Mouse (Mus musculus) neural tube, embryonic 12.5 days (tissue): Measurements from ENCODE around the gene Snap47. TPM values are rescaled to one million over a fixed set of nuclear protein-coding genes. Genes with fewer than 3 reads are reported as not detected.

Experiments used
- ATAC-seq: fragments of 200-750 bp; cut with Nextera tagmentation; 2 replicates; pipeline ENCODE4 v1.8.0; 2017; ENCODE audit warnings: low read depth, mild to moderate bottlenecking, moderate TSS enrichment, moderate library complexity; ENCODE audit not compliant: low FRiP score
- H3K27ac ChIP-seq: fragments of 300-500 bp; sonication (generic); 2 replicates; pipeline ENCODE4 v1.5.1; 2016
- H3K27me3 ChIP-seq: fragments of 300-500 bp; sonication (generic); replicated peaks from 2 replicates; pipeline ENCODE4 v1.6.1; 2016; ENCODE audit warnings: mild to moderate bottlenecking
- H3K36me3 ChIP-seq: fragments of 300-500 bp; sonication (generic); 2 replicates; pipeline ENCODE4 v1.6.1; 2016; ENCODE audit warnings: mild to moderate bottlenecking
- H3K4me1 ChIP-seq: fragments of 300-500 bp; sonication (generic); 2 replicates; pipeline ENCODE4 v1.6.1; 2016
- H3K4me2 ChIP-seq: fragments of 300-500 bp; sonication (generic); replicated peaks from 2 replicates; pipeline ENCODE4 v1.6.1; 2016; ENCODE audit warnings: mild to moderate bottlenecking
- H3K4me3 ChIP-seq: fragments of 300-500 bp; sonication (generic); 2 replicates; pipeline ENCODE4 v1.5.1; 2016
- H3K9ac ChIP-seq: fragments of 300-500 bp; sonication (generic); 2 replicates; pipeline ENCODE4 v1.6.1; 2016; ENCODE audit warnings: mild to moderate bottlenecking
- H3K9me3 ChIP-seq: fragments of 300-500 bp; sonication (generic); 2 replicates; pipeline ENCODE4 v1.6.1; 2016; ENCODE audit warnings: mild to moderate bottlenecking
- WGBS: fragments of 180-500 bp; shearing (Covaris S2); methylation state at CpG from one replicate; pipeline ENCODE4 v1.1.7; 2016; 5-methylcytosine and 5-hydroxymethylcytosine counted together
- polyA plus RNA-seq: library from polyadenylated mRNA; unstranded; fragments of >200 nt; fragmentation: Nextera tagmentation; extraction: Ambion mirVana; gene quantifications from 2 replicates; pipeline ENCODE4 v1.2.1, GENCODE M21; 2016

The Snap47 gene
- polyA plus RNA-seq, 1 experiment from 2014 or later, result 282 TPM

DNA sequence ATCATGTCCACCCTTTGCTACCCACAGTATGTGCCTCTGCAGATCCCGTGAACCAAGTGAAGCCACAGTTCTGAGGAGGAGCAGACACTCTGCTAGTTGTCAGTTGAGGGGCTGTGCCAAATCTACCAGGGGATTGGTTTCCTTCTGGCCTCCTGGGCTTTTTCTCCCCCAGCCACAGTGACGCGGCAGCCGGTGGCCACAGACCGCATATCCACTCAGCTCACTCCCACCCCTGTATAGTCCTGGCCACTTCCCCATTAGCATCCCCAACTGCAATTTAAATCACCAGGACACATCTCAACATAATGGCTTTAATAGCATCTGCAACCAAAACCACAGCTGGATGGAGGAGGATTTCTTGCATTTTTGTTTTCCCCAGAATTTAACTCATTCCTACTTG is 32.3 kb downstream of the Snap47 start:
- H3K9me3 ChIP-seq, result no peaks in the 10 kb centered on the region
- no peak overlapping the region for H3K4me3 ChIP-seq
- no peak overlapping the region for H3K27ac ChIP-seq
- no peak for ATAC-seq
- 87% methylated on average over 5 of the region's 5 CpGs for WGBS
- peaks cover 58% of the 10 kb centered on the region for H3K36me3 ChIP-seq
- no peak overlapping the region for H3K9ac ChIP-seq
- H3K27me3 ChIP-seq, result no peaks in the 10 kb centered on the region
- no peaks in the 10 kb centered on the region for H3K4me1 ChIP-seq
- H3K4me2 ChIP-seq, result no peak overlapping the region

DNA sequence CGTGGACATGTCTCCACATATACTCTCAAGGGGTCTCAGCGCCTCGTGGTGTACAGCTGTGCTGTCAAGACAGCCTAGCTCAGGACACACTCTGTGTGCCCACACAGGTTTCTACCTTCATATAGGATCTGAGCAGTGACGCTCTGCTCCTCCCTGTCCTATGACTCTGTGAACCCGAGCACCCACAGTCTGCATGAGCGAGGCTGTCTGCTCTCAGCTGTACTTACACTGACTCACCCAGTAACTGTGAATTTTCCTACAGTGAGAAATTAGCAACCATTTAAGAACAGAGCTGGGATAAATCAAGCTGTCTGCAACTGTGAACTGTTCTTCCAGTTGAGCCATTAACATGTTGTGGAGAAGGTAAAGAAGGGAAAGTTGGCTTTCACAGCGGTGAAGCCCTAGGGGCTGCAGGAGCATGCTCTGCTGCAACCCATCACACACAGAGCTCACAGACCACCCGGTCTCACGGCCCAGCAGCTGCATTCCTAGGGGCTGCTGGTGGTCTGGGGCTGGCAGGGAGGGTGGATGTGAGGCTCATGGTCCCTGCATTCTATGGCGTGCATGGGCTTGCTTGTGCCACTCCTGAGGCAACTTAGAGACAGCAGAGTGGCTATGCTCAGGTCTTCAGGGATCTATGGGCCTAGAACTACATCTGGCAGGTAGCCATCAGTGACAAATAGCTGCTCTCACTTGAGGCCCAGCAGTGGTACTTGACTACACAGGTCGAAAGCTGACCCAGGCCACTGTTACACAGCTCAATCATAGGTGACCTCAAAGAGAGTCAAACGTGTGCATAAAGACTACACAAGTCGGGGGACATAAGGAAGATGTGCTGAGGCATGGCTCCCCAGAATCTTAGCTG is 37.8 kb downstream of the Snap47 start:
- H3K36me3 ChIP-seq, result peaks cover 34% of the 10 kb centered on the region
- 84% methylated on average over 13 of the region's 13 CpGs for WGBS
- no peak for ATAC-seq
- no peak overlapping the region for H3K4me2 ChIP-seq
- H3K9me3 ChIP-seq, result no peaks in the 10 kb centered on the region
- H3K27me3 ChIP-seq, result no peaks in the 10 kb centered on the region
- no peak overlapping the region for H3K27ac ChIP-seq
- H3K4me1 ChIP-seq, result no peaks in the 10 kb centered on the region
- no peak overlapping the region for H3K9ac ChIP-seq
- no peak overlapping the region for H3K4me3 ChIP-seq

DNA sequence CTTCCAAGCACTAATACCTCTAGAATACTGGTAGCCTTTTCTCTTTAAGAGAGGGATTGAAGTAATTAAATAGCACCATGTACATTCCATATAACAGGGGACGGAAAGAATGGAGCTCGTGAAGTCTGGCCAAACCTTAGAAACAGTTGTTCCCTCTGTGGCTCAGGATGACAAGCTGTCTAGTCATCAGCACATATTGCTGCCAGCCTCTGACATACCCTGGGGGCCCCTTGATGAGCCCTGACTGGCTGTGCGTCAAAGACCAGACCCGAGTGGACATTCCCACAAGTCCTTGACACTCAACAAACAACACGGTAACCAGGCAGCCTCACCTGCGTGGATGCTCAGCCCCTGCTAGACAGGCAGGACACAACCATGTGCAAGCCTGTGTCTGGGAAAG is 38.9 kb downstream of the Snap47 start:
- WGBS, result 87% methylated on average over 6 of the region's 6 CpGs
- H3K27me3 ChIP-seq, result no peaks in the 10 kb centered on the region
- H3K36me3 ChIP-seq, result peaks cover 38% of the 10 kb centered on the region
- no peak overlapping the region for H3K4me3 ChIP-seq
- ATAC-seq, result no peak
- H3K4me2 ChIP-seq, result no peak overlapping the region
- H3K9me3 ChIP-seq, result no peaks in the 10 kb centered on the region
- no peak overlapping the region for H3K27ac ChIP-seq
- H3K4me1 ChIP-seq, result no peaks in the 10 kb centered on the region
- H3K9ac ChIP-seq, result no peak overlapping the region

DNA sequence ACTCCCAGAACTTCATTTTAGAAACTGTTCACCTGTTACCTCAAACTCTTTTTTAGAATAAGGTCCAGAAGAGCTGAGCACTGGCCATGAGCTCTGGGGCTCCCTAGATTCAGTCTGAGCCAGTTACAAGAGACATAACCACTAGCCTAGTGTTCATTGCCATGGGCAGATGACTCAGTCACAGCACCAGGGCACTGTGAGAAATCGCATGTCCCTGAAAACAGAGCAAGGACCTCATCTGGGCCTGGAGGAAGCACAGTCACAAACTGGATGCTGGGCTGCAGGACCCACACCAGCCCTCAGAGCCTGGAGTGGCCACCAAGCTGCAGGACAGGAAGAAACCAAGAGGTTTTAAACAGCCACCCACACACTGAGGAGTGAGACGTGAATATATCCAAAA is 40.1 kb downstream of the Snap47 start:
- no peak overlapping the region for H3K27ac ChIP-seq
- H3K9ac ChIP-seq, result no peak overlapping the region
- 92% methylated on average over 2 of the region's 2 CpGs for WGBS
- no peak overlapping the region for H3K4me2 ChIP-seq
- peaks cover 49% of the 10 kb centered on the region for H3K36me3 ChIP-seq
- H3K4me3 ChIP-seq, result no peak overlapping the region
- no peak for ATAC-seq
- H3K27me3 ChIP-seq, result no peaks in the 10 kb centered on the region
- no peaks in the 10 kb centered on the region for H3K4me1 ChIP-seq
- no peaks in the 10 kb centered on the region for H3K9me3 ChIP-seq

DNA sequence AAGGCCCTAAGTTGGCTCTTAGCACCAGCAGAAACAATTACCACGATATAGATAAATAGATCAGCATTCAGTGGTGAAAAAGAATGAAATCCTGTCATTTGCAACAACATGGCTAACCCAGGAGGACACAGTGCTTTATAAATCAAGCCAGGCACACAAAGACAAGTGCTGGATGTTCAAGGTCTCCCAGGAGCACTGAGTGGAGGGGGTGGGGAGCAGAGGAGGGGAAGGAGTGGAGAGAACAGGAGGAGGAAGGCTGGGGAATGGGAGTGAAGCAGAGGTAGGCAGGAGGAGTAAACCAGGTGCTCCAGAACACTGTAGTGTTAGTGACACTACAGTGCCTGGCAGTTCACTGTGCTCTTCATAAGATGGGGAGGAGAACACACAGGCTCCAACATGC is 45.2 kb downstream of the Snap47 start:
- no peak for ATAC-seq

DNA sequence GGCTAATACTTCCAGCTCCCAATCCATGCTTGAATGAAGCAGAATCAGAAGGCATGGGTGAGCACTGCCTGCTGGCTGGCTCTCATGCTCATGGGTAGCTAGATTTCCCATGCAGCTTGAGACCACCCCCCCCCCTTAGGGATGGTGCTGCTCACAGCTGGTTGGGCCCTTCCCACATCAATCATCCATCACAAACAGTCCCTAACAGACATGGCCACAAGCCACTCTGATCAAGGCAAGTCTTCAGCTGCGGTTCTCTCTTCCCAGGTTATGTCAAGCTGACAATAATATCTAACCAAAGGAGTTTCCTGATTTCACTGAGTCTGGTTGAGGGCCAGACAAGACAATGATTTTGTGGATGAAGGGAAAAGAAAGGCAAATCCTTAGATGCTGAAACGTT is 50.1 kb downstream of the Snap47 start:
- Histone ChIP-seq H3K9ac (no peak overlapping the region), H3K27ac (no peak overlapping the region), H3K9me3 (no peaks in the 10 kb centered on the region), H3K27me3 (no peaks in the 10 kb centered on the region), H3K36me3 (peaks cover 21% of the 10 kb centered on the region; the same call in 1 of the 2 replicates), H3K4me1 (no peaks in the 10 kb centered on the region; the same call in 1 of the 2 replicates), H3K4me3 (no peak overlapping the region), H3K4me2 (no peak overlapping the region)
- 82% methylated on average over 2 of the region's 2 CpGs for WGBS
- ATAC-seq, result no peak

More for the DNA sequence above, 45.2 kb downstream of the Snap47 start:
- no peak overlapping the region for H3K9ac ChIP-seq
- H3K27me3 ChIP-seq, result no peaks in the 10 kb centered on the region
- no peak overlapping the region for H3K4me2 ChIP-seq
- H3K4me1 ChIP-seq, result no peaks in the 10 kb centered on the region
- H3K36me3 ChIP-seq, result peaks cover 52% of the 10 kb centered on the region
- no peak overlapping the region for H3K4me3 ChIP-seq
- H3K9me3 ChIP-seq, result no peaks in the 10 kb centered on the region
- H3K27ac ChIP-seq, result no peak overlapping the region
- 77% methylated on average over 1 of the region's 1 CpGs for WGBS

DNA sequence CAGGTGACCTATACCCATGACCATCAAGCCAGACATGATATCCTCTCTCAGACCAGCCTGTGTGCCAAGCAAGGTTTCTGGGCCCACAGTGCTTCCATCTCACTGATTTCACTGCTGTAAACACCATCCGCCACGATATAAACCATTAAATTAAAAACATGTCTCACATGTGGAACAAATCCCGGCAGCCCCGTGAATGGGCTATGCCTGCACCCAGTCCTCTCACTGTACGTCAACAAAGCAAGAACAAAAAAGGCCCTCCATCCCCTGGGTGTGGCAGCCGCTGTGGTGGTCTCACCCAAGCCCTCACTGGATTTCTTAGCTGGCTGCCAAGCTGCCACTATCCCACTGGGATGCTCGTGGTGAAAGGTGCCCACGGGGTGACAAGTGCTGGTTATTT is 51.2 kb downstream of the Snap47 start:
- 86% methylated on average over 8 of the region's 8 CpGs for WGBS
- Histone ChIP-seq H3K27me3 (no peaks in the 10 kb centered on the region), H3K27ac (no peak overlapping the region), H3K9ac (no peak overlapping the region), H3K4me1 (no peaks in the 10 kb centered on the region; the same call in 1 of the 2 replicates), H3K36me3 (peaks cover 16% of the 10 kb centered on the region; the same call in 1 of the 2 replicates), H3K9me3 (no peaks in the 10 kb centered on the region), H3K4me3 (no peak overlapping the region), H3K4me2 (no peak overlapping the region)
- ATAC-seq, result no peak

DNA sequence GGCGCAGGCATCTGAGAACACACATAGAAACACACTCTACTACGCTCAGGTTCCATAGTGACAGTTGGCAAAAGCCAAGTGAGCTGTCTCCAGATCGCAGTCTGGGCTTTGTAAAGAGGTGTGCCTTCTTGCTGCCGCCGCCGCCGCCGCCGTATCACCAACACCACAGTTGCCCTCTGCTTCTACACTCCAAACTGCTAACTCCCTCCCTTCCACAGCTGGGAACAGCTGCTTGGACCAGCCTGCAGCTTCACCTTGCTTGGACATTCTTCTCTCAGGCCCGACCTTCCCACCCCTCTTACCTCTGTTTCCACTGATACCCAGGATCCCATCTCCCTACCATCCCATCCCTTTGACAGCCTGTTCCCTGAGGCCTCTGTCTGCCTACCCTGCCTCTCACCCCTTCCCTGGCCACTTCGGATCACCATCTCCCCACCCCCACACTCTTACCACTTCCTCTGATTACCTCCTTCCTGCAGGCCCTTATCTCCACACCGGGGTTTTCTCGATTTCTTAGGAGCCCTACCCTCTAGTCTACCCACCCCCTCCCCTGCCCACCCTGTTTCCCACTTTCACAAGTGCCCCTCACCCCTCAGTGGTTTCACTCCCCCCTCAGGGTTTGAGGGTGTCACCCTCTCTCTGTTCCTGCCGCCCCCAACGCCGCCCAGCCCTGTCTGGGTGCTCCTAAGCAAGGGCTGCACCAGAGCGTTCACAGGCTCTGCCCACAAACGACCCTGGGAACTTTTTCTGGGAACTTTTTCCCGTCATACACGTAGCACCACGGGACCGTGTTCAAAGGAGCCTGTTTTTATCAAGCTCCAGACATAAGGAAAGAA is 53.2 kb downstream of the Snap47 start:
- Histone ChIP-seq H3K27ac (no peak overlapping the region), H3K4me2 (no peak overlapping the region), H3K27me3 (no peaks in the 10 kb centered on the region), H3K9me3 (no peaks in the 10 kb centered on the region), H3K4me1 (peaks cover 5% of the 10 kb centered on the region; the same call in 1 of the 2 replicates), H3K9ac (no peak overlapping the region), H3K36me3 (0 out of 2 replicates have a peak, but pooled peaks cover 4% of the 10 kb centered on the region), H3K4me3 (no peak overlapping the region)
- no peak for ATAC-seq
- WGBS, result 67% methylated on average over 22 of the region's 22 CpGs

DNA sequence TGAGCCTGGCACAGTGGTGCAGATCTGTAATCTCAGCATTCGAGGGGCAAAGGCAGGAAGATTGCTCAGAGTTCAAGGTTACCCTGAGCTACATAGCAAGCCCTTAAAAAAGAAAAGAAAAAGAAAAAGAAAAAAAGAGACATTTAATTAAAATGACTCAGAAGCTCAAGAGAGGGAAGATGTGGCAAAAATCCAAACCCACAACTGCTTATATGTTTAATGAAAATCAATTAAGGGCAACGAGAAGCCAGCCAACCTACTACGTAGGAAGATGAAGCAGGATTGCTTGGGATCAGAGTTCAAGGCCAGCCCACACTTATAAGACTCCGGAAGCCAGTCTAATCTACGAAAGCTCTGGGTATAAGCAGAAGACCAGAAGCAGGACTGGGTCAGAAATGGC is 56.5 kb downstream of the Snap47 start:
- ATAC-seq, result no peak
- H3K36me3 ChIP-seq, result no peaks in the 10 kb centered on the region
- H3K4me3 ChIP-seq, result no peak overlapping the region
- peaks cover 5% of the 10 kb centered on the region; the same call in 1 of the 2 replicates for H3K4me1 ChIP-seq
- no peaks in the 10 kb centered on the region for H3K27me3 ChIP-seq
- 96% methylated on average over 5 of the region's 5 CpGs for WGBS
- no peaks in the 10 kb centered on the region for H3K9me3 ChIP-seq
- no peak overlapping the region for H3K27ac ChIP-seq
- H3K9ac ChIP-seq, result no peak overlapping the region
- no peak overlapping the region for H3K4me2 ChIP-seq

DNA sequence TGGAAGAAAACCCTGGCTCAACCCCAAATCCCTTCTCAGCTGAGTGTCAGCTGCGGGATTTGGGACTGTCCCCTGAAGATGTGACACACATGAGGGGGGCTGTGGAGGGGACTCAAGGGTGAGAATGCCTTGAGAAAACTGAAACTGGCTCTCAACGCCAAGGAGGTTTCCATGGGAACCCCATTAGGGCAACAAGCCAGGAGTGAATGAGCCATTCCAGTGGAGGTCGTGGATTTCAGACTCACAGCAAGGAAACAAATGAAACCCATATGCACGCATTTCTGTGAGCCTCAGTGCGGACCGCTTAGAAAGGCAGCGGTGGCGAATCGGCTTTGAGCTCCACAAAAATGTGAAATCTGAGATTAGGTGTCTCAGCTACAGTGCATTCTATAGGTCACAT is 57.4 kb downstream of the Snap47 start:
- 46% methylated on average over 9 of the region's 9 CpGs for WGBS
- Histone ChIP-seq H3K4me3 (no peak overlapping the region), H3K27ac (no peak overlapping the region), H3K27me3 (no peaks in the 10 kb centered on the region), H3K4me2 (no peak overlapping the region), H3K4me1 (peaks cover 5% of the 10 kb centered on the region), H3K9me3 (no peaks in the 10 kb centered on the region), H3K36me3 (no peaks in the 10 kb centered on the region), H3K9ac (no peak overlapping the region)
- ATAC-seq, result no peak

DNA sequence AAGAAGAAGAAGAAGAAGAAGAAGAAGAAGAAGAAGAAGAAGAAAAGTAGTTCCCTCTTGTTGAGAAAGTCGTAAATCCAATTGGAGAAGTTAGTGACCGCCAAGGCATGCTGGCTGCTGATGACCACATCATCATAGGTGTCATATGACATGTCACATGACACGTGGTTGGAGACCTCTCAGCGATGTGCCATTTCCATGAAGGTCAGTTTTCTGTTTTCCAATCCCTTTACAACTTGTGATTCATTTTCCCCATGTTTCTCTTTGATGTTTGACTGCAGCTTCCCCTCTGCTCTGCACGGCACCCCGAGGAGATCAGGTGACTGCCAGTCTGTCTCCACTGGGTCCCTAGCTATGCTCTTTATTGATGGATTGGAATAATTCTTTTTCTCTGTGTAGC is 58.7 kb downstream of the Snap47 start:
- H3K27ac ChIP-seq, result no peak overlapping the region
- no peaks in the 10 kb centered on the region for H3K27me3 ChIP-seq
- no peak overlapping the region for H3K4me3 ChIP-seq
- H3K9ac ChIP-seq, result no peak overlapping the region
- H3K4me2 ChIP-seq, result no peak overlapping the region
- no peak for ATAC-seq
- H3K9me3 ChIP-seq, result no peaks in the 10 kb centered on the region
- H3K36me3 ChIP-seq, result no peaks in the 10 kb centered on the region
- WGBS, result 61% methylated on average over 6 of the region's 6 CpGs
- H3K4me1 ChIP-seq, result peaks cover 5% of the 10 kb centered on the region

DNA sequence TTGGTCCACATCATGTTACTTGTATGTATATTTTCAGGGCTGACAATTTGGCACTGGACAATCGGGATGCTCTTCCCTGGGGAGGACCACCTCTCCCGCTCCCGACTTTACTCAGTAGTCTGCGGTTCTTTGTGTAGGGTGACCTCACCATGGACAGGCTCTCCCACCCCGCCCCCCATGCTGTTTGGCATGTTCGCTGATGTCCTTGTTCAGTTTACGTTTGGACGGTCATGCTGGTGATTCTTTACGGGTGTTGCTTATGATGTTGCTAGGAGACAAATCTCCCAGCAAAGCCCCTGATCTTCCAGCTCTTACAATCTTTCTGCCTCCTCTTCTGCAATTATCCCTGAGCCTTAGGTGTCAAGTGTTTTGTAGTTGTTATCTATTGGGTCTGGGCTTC is 60.5 kb downstream of the Snap47 start:
- ATAC-seq, result no peak
- Histone ChIP-seq H3K4me1 (peaks cover 5% of the 10 kb centered on the region), H3K4me3 (no peak overlapping the region), H3K4me2 (no peak overlapping the region), H3K9me3 (no peaks in the 10 kb centered on the region), H3K36me3 (no peaks in the 10 kb centered on the region), H3K9ac (no peak overlapping the region), H3K27ac (no peak overlapping the region), H3K27me3 (no peaks in the 10 kb centered on the region)
- WGBS, result 51% methylated on average over 9 of the region's 9 CpGs
